Mouse (Mus musculus): ENCODE results near the gene Myof.

The Myof gene

GRCm38 (mm10) chr19:38015180-38015872 is 28.1 kb downstream of the Myof start:
- in situ Hi-C loops (cut with MboI; ENCODE audit: unreplicated experiment in 2 of 2) = no loop called here

- in situ Hi-C loops (cut with MboI; ENCODE audit: unreplicated experiment in 2 of 2) = no loop called here
Measured at GRCm38 (mm10) chr19:38014443-38014842, 28.9 kb downstream of the Myof start.

- in situ Hi-C loops (cut with MboI; ENCODE audit: unreplicated experiment in 2 of 2) = no loop called here
Measured at GRCm38 (mm10) chr19:38011379-38011778, 32.0 kb downstream of the Myof start.

GRCm38 (mm10) chr19:38004809-38005380 is 38.5 kb downstream of the Myof start:
- in situ Hi-C loops (cut with MboI; ENCODE audit: unreplicated experiment in 2 of 2) = no loop called here

GRCm38 (mm10) chr19:38003671-38004521 is 39.5 kb downstream of the Myof start:
- in situ Hi-C loops (cut with MboI; ENCODE audit: unreplicated experiment in 2 of 2) = no loop called here

GRCm38 (mm10) chr19:38002816-38003215 is 40.6 kb downstream of the Myof start:
- in situ Hi-C loops (cut with MboI; ENCODE audit: unreplicated experiment in 2 of 2) = no loop called here

- in situ Hi-C loops (cut with MboI; ENCODE audit: unreplicated experiment in 2 of 2) = no loop called here
Measured at GRCm38 (mm10) chr19:38000990-38001389, 42.4 kb downstream of the Myof start.

GRCm38 (mm10) chr19:37999941-38000340 is 43.4 kb downstream of the Myof start:
- in situ Hi-C loops (cut with MboI; ENCODE audit: unreplicated experiment in 2 of 2) = no loop called here

- in situ Hi-C loops (cut with MboI; ENCODE audit: unreplicated experiment in 2 of 2) = no loop called here
Measured at GRCm38 (mm10) chr19:37994301-37994700, 49.1 kb downstream of the Myof start.

GRCm38 (mm10) chr19:37992184-37992554 is 51.2 kb downstream of the Myof start:
- in situ Hi-C loops (cut with MboI; ENCODE audit: unreplicated experiment in 2 of 2) = no loop called here

- in situ Hi-C loops (cut with MboI; ENCODE audit: unreplicated experiment in 2 of 2) = no loop called here
Measured at GRCm38 (mm10) chr19:37991399-37992183, 51.8 kb downstream of the Myof start.

- in situ Hi-C loops (cut with MboI; ENCODE audit: unreplicated experiment in 2 of 2) = no loop called here
Measured at GRCm38 (mm10) chr19:37989971-37990370, 53.4 kb downstream of the Myof start.

- in situ Hi-C loops (cut with MboI; ENCODE audit: unreplicated experiment in 2 of 2) = no loop called here
Measured at GRCm38 (mm10) chr19:37988156-37988555, 55.2 kb downstream of the Myof start.

GRCm38 (mm10) chr19:37985730-37986129 is 57.6 kb downstream of the Myof start:
- in situ Hi-C loops (cut with MboI; ENCODE audit: unreplicated experiment in 2 of 2) = no loop called here

GRCm38 (mm10) chr19:37975951-37976350 is 67.4 kb downstream of the Myof start:
- in situ Hi-C loops (cut with MboI; ENCODE audit: unreplicated experiment in 2 of 2) = no loop called here

GRCm38 (mm10) chr19:37970571-37970970 is 72.8 kb downstream of the Myof start:
- in situ Hi-C loops (cut with MboI; ENCODE audit: unreplicated experiment in 2 of 2) = no loop called here

- in situ Hi-C loops (cut with MboI; ENCODE audit: unreplicated experiment in 2 of 2) = no loop called here
Measured at GRCm38 (mm10) chr19:37970004-37970403, 73.4 kb downstream of the Myof start.

- in situ Hi-C loops (cut with MboI; ENCODE audit: unreplicated experiment in 2 of 2) = loop anchor here in 1 of 2 experiments (10.0 kb wide), 1 partner anchor 869 kb away; the partner anchor contains the start of gene Tbc1d12
Measured at GRCm38 (mm10) chr19:37965828-37966227, 77.5 kb downstream of the Myof start.

- in situ Hi-C loops (cut with MboI; ENCODE audit: unreplicated experiment in 2 of 2) = loop anchor here in 1 of 2 experiments (10.0 kb wide), 1 partner anchor 871 kb away; the partner anchor contains the start of gene Tbc1d12
Measured at GRCm38 (mm10) chr19:37963421-37963820, 80.0 kb downstream of the Myof start.

- in situ Hi-C loops (cut with MboI; ENCODE audit: unreplicated experiment in 2 of 2) = loop anchor here in 1 of 2 experiments (10.0 kb wide), 1 partner anchor 874 kb away; the partner anchor contains the start of gene Tbc1d12
Measured at GRCm38 (mm10) chr19:37960791-37961190, 82.6 kb downstream of the Myof start.

All from v-Abl transformed pro-B cells (cell line).